Mouse (Mus musculus) MEL (cell line): Measurements from ENCODE around the gene Phf2.

Experiments used
- CTCF ChIP-seq, 3 experiments: IDR thresholded peaks in 2 of 3; conservative IDR thresholded peaks in 1 of 3; 2 replicates each; pipeline ENCODE4 v1.5.1; 2011 to 2012; ENCODE audit warnings: low read length in 3 of 3, low read depth in 2 of 3, mild to moderate bottlenecking in 2 of 3, improper control_type of control experiment in 1 of 3, inconsistent platforms in 1 of 3, mixed read lengths in 1 of 3, moderate library complexity in 1 of 3; ENCODE audit not compliant: control insufficient read depth in 1 of 3, insufficient read depth in 1 of 3, poor library complexity in 1 of 3, severe bottlenecking in 1 of 3
- E2F4 ChIP-seq: IDR thresholded peaks from 2 replicates; pipeline ENCODE4 v1.6.1; 2011; ENCODE audit warnings: low read depth, low read length, improper control_type of control experiment, borderline replicate concordance
- JUND ChIP-seq: IDR thresholded peaks from 2 replicates; pipeline ENCODE4 v1.6.1; 2011; ENCODE audit warnings: low read depth, mild to moderate bottlenecking, improper control_type of control experiment, low read length
- MEF2A ChIP-seq: IDR thresholded peaks from 2 replicates; pipeline ENCODE4 v1.6.1; 2014; ENCODE audit warnings: low read depth, mild to moderate bottlenecking, inconsistent platforms, low read length, improper control_type of control experiment; ENCODE audit not compliant: poor library complexity, insufficient replicate concordance, severe bottlenecking; ENCODE audit errors: extremely low read depth
- MYC ChIP-seq: IDR thresholded peaks from 2 replicates; pipeline ENCODE4 v1.6.1; 2011; ENCODE audit warnings: low read depth, mild to moderate bottlenecking, low read length, improper control_type of control experiment, moderate library complexity
- POLR2A ChIP-seq, 2 experiments: IDR thresholded peaks; 2 replicates each; pipeline ENCODE4 v1.6.1; 2011 to 2012; ENCODE audit warnings: low read length in 2 of 2, mild to moderate bottlenecking in 2 of 2, control low read depth in 1 of 2, improper control_type of control experiment in 1 of 2, low read depth in 1 of 2, moderate library complexity in 1 of 2; ENCODE audit not compliant: control insufficient read depth in 1 of 2, insufficient read depth in 1 of 2, poor library complexity in 1 of 2

DNA sequence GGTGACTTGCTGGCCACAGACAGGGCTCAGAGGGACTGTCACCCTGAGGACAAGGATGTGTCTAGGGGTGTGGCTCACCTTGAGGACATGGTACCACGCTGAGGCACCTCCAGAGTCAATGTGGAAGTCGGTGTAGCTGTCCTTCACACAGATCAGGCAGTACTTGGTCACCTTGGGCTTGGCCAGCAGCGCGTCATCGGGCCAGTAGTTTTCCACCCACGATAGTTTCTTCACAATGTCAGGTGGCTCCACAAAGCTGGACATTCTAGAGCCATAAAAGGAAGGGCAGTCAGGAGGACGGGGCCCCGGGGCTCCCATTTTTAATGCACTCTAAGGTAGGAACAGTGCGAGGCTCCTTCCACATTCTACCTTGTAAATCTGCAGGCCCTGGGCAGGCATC lies 48.0 kb downstream of the Phf2 start:
- TF ChIP-seq MYC (no peak), POLR2A (IDR thresholded peaks at IDR 0.05; ENCODE audit: control insufficient read depth in 1 of 2, insufficient read depth in 1 of 2, low read depth in 1 of 2, low read length in 2 of 2, poor library complexity in 1 of 2) (no peak), E2F4 (no peak), JUND (no peak), CTCF (IDR thresholded peaks at IDR 0.05 in 2 of 3, conservative IDR thresholded peaks at IDR 0.05 in 1 of 3; ENCODE audit: control insufficient read depth in 1 of 3, insufficient read depth in 1 of 3, low read depth in 2 of 3, low read length in 3 of 3, poor library complexity in 1 of 3, severe bottlenecking in 1 of 3) (no peak), MEF2A (no peak)
